Mouse (Mus musculus) kidney, adult 8-10 months (tissue): ENCODE measurements at regions not wholly inside any gene's neighbourhood (a gene's known extent, or its start where the extent isn't known, plus 50 kb on each side); places are given as distances from the start of the nearest gene placed in this dataset.

Experiments
- DNase-seq, 2 experiments: peaks; one replicate each; pipeline ENCODE4 v3.0.0; 2022

- DNase-seq: no peak
These were observed 229.4 kb upstream of the Dcbld2 start for GRCm38 (mm10) chr16:58178744-58179401.

GRCm38 (mm10) chr16:58179981-58180380 is 228.3 kb upstream of the Dcbld2 start:
- DNase-seq: peak; percentile 28 to 39

DNA sequence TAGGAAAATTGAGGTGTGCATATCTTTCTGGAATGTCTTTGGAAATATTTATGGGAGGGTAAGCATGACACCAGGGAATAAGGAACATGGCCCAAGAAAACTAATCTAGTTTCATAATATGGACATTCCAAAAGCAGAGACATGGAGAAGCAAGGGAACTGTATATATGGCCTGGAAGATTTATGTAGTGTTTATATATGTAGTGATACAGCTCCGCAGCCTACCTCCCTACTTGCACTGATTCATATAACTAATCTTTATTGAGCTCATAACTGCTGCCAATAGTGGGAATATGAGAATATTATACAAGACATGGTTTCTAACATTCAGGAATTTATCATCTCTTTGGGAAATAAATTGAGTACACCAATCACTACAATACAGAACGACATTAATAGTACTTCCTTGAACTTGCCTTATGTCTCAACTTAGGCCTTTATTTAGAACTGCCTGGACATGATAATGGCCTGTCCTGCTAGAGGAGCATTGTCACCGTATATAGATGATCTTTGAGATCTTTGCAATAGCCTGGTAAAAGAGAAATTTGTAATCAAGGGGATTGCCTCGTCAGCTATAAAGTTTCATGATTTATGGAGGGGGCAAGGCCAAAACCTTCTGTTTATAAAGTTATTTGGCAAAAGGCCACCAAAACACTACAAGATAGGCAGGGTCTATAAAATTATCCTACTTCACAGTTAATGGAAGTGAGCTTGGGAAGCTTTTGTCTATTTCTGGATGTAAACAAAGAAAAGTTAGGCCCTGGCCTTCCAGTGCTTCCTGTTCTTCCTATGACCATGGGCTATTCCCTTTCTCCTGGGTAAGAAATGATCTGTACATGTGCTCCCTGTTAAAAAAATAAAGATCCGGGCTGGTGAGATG is 213.4 kb upstream of the Dcbld2 start:
- DNase-seq: no peak

DNA sequence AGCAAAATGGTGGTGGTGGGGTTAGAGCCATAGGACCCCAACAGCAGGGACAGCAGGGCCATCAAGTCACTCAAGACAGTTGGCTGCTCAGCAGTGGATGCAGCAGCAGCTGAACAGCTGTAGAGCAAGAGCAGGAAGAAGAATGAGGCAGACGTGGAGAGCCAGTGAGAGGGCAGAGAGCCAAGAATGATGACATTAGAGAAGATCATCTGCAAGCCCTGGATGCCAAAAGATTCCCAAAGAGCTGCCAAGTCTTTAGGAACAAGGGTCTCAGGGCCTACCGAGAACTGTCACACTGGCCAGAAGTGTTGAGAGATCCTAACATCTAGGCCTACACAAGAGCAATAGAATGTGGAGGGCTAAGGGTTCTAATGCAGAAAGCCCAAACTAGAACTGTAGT is 196.4 kb upstream of the Dcbld2 start:
- no peak for DNase-seq

- no peak for DNase-seq
These were observed 173.6 kb upstream of the Dcbld2 start for GRCm38 (mm10) chr16:58234686-58235085.

GRCm38 (mm10) chr16:58236857-58237256 is 171.4 kb upstream of the Dcbld2 start:
- DNase-seq: no peak

GRCm38 (mm10) chr16:58276281-58276680 is 132.0 kb upstream of the Dcbld2 start:
- DNase-seq: no peak

DNA sequence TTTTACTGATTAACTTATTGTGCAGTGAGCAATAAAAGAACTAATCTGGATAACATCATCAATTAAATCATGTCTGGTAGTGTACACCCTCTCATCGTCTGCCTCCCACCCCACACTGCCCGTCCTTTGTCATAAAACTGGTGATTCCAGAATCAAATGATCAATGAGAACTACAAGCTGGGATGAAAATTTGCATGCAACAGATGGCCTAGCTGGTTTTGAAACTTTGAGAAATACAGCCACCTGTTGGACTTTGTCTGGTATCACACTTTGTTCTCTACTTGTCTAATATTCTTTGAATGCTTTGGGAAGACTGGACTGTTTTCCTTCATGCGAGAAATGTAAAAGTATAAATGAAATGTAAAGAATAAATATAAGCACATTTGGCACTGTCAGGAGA is 126.8 kb upstream of the Dcbld2 start:
- no peak for DNase-seq

DNA sequence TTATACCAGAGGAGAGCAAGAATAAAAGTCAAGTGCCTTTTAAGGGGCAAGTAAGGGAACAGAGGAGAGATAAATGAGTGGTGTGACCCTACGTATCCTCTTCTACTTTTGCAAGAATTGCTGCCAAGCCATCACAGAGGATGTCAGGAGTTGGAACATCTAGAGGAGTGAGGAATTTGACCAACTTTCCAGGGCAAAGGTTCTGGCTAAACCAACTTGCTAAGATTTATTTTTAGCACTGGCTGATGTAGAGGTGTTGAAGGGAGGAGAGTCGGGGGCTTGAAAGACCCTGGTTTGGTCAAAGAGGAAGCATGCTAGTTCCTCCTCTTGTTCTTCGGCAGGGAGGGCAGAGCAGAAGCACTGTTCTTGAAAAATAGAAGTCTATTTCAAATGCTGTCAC is 113.8 kb upstream of the Dcbld2 start:
- DNase-seq: no peak

DNA sequence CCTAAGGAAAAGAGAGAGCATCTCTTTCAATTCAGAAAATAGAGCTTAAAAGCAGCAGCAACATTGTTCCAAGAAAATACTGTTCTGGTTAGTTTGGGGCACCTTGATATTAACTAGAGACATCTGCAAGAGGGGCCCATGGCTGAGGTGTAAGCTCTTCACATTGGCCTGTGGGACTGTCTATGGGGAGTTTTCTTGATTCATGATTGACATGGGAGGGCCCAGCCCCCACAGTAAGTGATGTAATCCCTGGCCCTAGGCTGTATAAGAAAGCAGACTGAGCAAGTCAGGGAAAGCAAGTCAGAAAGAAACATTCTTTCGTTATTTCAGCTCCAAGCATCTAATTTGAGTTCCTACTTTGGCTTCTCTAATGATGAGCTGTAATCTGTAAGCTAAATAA is 113.1 kb upstream of the Dcbld2 start:
- no peak for DNase-seq

DNA sequence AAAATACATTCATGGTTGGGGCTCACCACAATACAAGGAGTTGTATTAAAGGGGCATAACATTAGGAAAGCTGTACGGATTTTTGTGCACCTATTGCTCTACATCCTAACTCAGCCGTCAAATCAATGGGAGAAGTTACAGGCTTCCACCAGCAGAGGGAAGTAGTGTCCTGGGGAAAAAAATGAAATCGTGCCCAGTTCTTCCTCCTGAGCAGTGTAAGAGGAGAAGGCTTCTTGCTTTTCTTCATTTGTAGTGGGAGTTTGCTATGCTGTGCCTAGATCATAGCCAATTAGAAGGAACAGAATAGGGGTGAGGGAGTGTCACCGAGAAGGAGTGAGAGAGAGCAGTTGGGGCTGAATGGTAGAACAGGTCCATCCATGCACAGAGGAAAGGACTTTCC is 108.7 kb upstream of the Dcbld2 start:
- peak; percentile 20 to 52 for DNase-seq

DNA sequence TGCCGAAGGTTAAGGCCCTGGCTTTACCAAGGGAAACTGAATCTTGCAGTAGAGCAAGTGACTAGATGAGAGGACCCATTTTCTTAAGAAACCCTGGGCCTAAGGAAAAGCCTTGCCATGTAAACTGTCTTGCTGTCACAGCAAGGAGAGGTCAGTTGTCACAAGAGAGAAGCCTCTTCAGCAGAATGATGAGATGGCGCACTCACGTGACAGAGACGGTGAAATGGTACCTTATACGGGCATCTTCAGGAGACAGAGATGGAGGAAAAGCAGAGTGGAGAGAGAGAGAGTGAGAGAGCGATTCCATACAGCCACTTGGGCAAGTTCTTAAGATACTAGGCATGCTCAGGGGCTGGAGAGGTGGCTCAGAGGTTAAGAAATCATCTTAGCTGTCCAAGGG is 108.1 kb upstream of the Dcbld2 start:
- DNase-seq: no peak

- DNase-seq: peak; percentile 6 to 20
These were observed 104.7 kb upstream of the Dcbld2 start for GRCm38 (mm10) chr16:58303555-58303954.

GRCm38 (mm10) chr16:58316889-58317455 is 91.3 kb upstream of the Dcbld2 start:
- DNase-seq: no peak

GRCm38 (mm10) chr16:58331087-58331486 is 77.2 kb upstream of the Dcbld2 start:
- peak; percentile 3 to 21 for DNase-seq

- DNase-seq: no peak
These were observed 64.3 kb upstream of the Dcbld2 start for GRCm38 (mm10) chr16:58343921-58344320.

GRCm38 (mm10) chr16:58349354-58349753 is 58.9 kb upstream of the Dcbld2 start:
- DNase-seq: no peak

GRCm38 (mm10) chr16:58349802-58350201 is 58.4 kb upstream of the Dcbld2 start:
- DNase-seq: no peak

GRCm38 (mm10) chr16:58352156-58352555 is 56.1 kb upstream of the Dcbld2 start:
- no peak for DNase-seq

GRCm38 (mm10) chr16:58354551-58354950 is 53.7 kb upstream of the Dcbld2 start:
- DNase-seq: no peak
